Mouse (Mus musculus) neural tube, embryonic 15.5 days (tissue): ENCODE measurements at regions not wholly inside any gene's neighbourhood (a gene's known extent, or its start where the extent isn't known, plus 50 kb on each side); places are given as distances from the start of the nearest gene placed in this dataset.

Experiments used
- ATAC-seq: fragments of 200-750 bp; cut with Nextera tagmentation; 2 replicates; pipeline ENCODE4 v1.8.0; 2017; ENCODE audit warnings: mild to moderate bottlenecking, moderate TSS enrichment, moderate library complexity; ENCODE audit not compliant: low FRiP score
- H3K27ac ChIP-seq: fragments of 300-500 bp; sonication (generic); replicated peaks from 2 replicates; pipeline ENCODE4 v1.5.1; 2015; ENCODE audit warnings: mild to moderate bottlenecking, inconsistent platforms
- H3K27me3 ChIP-seq: fragments of 300-500 bp; sonication (generic); replicated peaks from 2 replicates; pipeline ENCODE4 v1.6.1; 2015; ENCODE audit warnings: inconsistent platforms
- H3K36me3 ChIP-seq: fragments of 300-500 bp; sonication (generic); 2 replicates; pipeline ENCODE4 v1.6.1; 2015; ENCODE audit warnings: inconsistent platforms
- H3K4me1 ChIP-seq: fragments of 300-500 bp; sonication (generic); 2 replicates; pipeline ENCODE4 v1.6.1; 2015; ENCODE audit warnings: inconsistent platforms
- H3K4me2 ChIP-seq: fragments of 300-500 bp; sonication (generic); 2 replicates; pipeline ENCODE4 v1.6.1; 2015; ENCODE audit warnings: inconsistent platforms, mild to moderate bottlenecking, moderate library complexity
- H3K4me3 ChIP-seq: fragments of 300-500 bp; sonication (generic); replicated peaks from 2 replicates; pipeline ENCODE4 v1.5.1; 2015; ENCODE audit warnings: mild to moderate bottlenecking, inconsistent platforms
- H3K9ac ChIP-seq: fragments of 300-500 bp; sonication (generic); replicated peaks from 2 replicates; pipeline ENCODE4 v1.6.1; 2015; ENCODE audit warnings: mild to moderate bottlenecking, inconsistent platforms
- H3K9me3 ChIP-seq: fragments of 300-500 bp; sonication (generic); replicated peaks from 2 replicates; pipeline ENCODE4 v1.6.1; 2016; ENCODE audit warnings: inconsistent platforms
- WGBS: fragments of 180-500 bp; shearing (Covaris S2); methylation state at CpG from one replicate; pipeline ENCODE4 v1.1.7; 2015; ENCODE audit warnings: mixed read lengths; 5-methylcytosine and 5-hydroxymethylcytosine counted together

GRCm38 (mm10) chr16:27507212-27507611 lies 118.5 kb downstream of the Ccdc50 start:
- 68% methylated on average over 1 of the region's 1 CpGs for WGBS
- Histone ChIP-seq H3K36me3 (no peaks in the 10 kb centered on the region), H3K4me3 (no peak overlapping the region), H3K9ac (no peak overlapping the region), H3K4me1 (no peaks in the 10 kb centered on the region), H3K27ac (no peak overlapping the region), H3K9me3 (no peaks in the 10 kb centered on the region), H3K27me3 (no peaks in the 10 kb centered on the region), H3K4me2 (no peak overlapping the region)
- ATAC-seq = no peak

GRCm38 (mm10) chr16:27523527-27524121 lies 135.0 kb downstream of the Ccdc50 start:
- 0 out of 2 replicates have a peak overlapping the region, but pooled peaks have one; percentile 8 for H3K9ac ChIP-seq
- WGBS = 10% methylated on average over 8 of the region's 8 CpGs
- no peaks in the 10 kb centered on the region for H3K36me3 ChIP-seq
- peaks cover 11% of the 10 kb centered on the region for H3K4me1 ChIP-seq
- H3K27ac ChIP-seq = peak overlapping the region; percentile 70
- no peaks in the 10 kb centered on the region for H3K27me3 ChIP-seq
- H3K9me3 ChIP-seq = no peaks in the 10 kb centered on the region
- peak; percentile 95 for ATAC-seq
- no peak overlapping the region for H3K4me3 ChIP-seq
- H3K4me2 ChIP-seq = peak overlapping the region; percentile 42

GRCm38 (mm10) chr16:27526669-27527068 lies 138.0 kb downstream of the Ccdc50 start:
- Histone ChIP-seq H3K4me2 (no peak overlapping the region), H3K9me3 (no peaks in the 10 kb centered on the region), H3K27me3 (no peaks in the 10 kb centered on the region), H3K4me3 (no peak overlapping the region), H3K27ac (no peak overlapping the region), H3K9ac (no peak overlapping the region), H3K36me3 (no peaks in the 10 kb centered on the region), H3K4me1 (peaks cover 11% of the 10 kb centered on the region)
- 72% methylated on average over 1 of the region's 1 CpGs for WGBS
- no peak for ATAC-seq

- H3K36me3 ChIP-seq = no peaks in the 10 kb centered on the region
- no peak overlapping the region for H3K27ac ChIP-seq
- no peak overlapping the region for H3K9ac ChIP-seq
- no peak overlapping the region for H3K4me2 ChIP-seq
- ATAC-seq = no peak
- no peak overlapping the region for H3K4me3 ChIP-seq
- no peaks in the 10 kb centered on the region for H3K27me3 ChIP-seq
- H3K4me1 ChIP-seq = no peaks in the 10 kb centered on the region
- 94% methylated on average over 4 of the region's 4 CpGs for WGBS
- no peaks in the 10 kb centered on the region for H3K9me3 ChIP-seq
Measured at GRCm38 (mm10) chr16:27530634-27531033, 142.0 kb downstream of the Ccdc50 start.
